Mouse (Mus musculus) layer of hippocampus, postnatal 10 days (tissue): Measurements from ENCODE around the gene Egln2. TPM values are rescaled to one million over a fixed set of nuclear protein-coding genes. Genes with fewer than 3 reads are reported as not detected.

Experiments used
- DNase-seq, 2 experiments: peaks; one replicate each; pipeline ENCODE4 v3.0.0; 2021; ENCODE audit warnings: low spot score in 2 of 2
- total RNA-seq, 2 experiments: library from RNA; stranded (reverse); gene quantifications; 2 replicates each; pipeline ENCODE4 v1.2.3; 2021

Egln2 gene
- total RNA-seq, 2 experiments from 2014 or later, result 85.9 to 88.9 TPM

GRCm38 (mm10) chr7:27178324-27179216 is 12.0 kb upstream of the Egln2 start, which contains the start of gene Rab4b:
Rab4b (minus strand) TSS chr7:27178896.
- DNase-seq, result peak; percentile 99

- no peak for DNase-seq
Observed at GRCm38 (mm10) chr7:27177942-27178323, 11.3 kb upstream of the Egln2 start.

- no peak for DNase-seq
Observed at GRCm38 (mm10) chr7:27174896-27175295, 8.3 kb upstream of the Egln2 start.

DNA sequence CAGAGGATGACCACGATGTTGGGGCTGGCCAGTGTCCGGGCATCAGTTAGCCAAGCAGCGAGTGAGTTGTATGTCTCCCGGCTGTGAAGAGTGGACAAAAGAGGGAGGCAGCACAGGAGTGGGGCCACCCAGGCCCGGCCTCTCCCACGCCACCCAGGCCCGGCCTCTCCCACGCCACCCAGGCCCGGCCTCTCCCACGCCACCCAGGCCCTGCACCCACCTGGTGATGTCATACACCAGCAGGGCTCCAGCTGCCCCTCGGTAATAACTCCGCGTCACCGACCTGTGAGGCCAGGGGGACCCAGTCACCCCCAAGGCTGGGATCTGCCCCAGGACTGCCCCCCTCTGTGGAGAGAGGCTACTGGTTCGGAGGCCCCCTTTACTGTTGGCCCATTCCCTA is 7.9 kb upstream of the Egln2 start:
- no peak for DNase-seq

GRCm38 (mm10) chr7:27170981-27171380 is 4.4 kb upstream of the Egln2 start:
- no peak for DNase-seq

DNA sequence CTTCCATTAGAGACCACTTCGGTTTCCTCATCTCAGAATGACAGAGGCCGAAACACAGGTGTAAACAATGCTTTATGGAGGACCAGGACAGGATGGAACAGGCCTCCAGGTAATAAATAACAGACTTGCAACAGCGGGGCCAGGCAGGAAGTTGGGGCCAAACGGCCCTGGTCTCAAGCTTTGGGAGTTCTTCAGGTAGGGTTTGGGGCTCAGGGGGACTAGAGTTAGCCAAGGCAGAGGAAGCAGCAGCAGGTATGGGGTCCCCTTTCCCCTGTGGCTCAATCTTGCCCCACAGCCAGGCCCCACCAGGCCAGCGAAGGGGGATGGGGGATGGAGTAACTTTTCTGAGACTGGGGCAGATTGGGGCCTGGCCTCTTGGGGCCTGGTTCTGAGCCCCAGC is 1.8 kb upstream of the Egln2 start:
- DNase-seq, result no peak

DNA sequence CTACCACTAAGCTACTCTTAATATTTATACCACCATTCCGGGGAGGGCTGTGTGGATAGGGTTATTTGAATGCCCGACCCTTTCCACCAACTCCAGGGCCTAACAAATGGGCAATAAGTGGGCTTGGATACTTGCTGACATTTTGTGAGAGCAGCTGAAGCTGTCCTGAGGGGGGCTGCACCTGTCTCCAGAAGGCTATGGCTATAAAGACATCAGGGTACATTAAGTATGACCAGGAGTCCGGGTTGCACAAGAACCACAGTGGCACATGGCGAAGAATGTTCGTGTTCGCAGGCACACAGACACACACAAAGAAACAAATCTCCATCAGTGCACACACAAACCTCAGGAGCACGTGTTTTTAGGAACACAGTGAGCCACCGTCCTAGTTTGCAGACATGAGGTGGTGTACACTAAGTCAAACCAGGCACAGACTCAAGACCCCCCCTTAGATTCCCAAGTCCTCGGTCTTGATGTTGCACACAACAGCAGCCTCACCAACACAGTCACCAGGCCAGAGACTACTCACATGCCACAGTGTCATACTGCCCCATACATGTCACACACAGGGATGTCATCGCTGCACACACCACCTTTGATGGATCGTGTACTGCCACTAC is 983 bp upstream of the Egln2 start:
- no peak for DNase-seq

DNA sequence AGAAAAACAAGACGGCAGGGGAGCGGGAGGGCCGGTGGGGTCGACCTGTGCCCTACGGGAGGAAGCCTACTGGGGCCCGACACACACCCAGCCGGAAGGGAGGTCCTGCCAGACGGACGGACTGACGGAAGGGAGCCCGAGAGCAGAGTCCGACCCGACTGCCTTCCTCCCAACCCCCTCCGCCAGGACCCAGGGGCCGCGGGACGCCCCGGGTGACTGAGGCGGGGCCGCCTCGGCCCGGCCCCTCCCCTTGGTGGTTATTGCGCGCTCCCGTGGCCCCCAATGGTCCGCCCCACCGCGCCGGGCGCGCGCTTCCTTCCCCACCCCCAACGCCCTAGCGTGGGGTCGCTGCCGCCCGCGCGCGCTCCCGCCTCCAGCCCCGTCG is 381 bp downstream of the Egln2 start:
- DNase-seq, result peak; percentile 81 to 88

GRCm38 (mm10) chr7:27165696-27166095 is 906 bp downstream of the Egln2 start:
- DNase-seq, result no peak

- no peak for DNase-seq
Observed at GRCm38 (mm10) chr7:27165007-27165655, 1.5 kb downstream of the Egln2 start.

DNA sequence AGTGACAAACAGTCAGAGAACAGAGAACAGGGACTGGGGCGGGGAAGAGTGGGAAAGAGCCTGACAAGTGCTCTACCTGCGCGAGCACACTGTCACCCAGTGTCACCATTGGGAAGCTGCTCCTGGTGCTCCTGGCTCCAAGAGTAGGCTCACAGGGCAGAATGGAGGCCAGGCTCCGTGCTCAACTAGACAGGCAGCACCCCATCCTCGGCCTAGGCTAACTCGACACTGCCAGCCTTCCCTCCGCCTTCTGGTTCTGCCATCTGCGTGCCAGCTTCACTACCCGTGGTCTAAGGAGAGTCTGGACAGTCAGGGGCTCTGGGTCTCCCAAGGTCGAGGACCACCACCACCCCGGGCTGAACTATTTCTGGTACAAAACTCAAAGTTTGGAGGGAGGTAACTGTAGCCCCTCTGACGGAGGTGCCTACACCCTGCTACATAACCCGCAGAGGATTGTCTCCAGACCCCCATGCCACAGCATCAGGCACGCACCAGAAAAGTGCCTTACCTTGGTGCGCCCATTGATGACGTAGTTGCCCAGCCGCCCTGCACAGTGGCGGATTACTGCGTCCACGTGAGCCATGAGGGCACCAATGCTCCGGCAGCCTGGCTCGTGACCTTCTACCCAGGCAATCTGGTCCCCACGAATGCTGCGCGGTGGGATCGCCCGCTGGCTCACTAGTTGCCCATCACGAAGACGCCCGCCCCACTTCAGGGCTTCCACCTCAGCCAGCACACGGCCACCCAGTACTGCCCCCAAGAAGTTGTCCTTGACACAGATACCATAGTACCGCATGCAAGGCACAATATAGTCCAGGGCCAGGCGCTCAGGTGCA is 2.3 kb downstream of the Egln2 start:
- peak in 1 of 2 experiments; percentile 71 for DNase-seq

DNA sequence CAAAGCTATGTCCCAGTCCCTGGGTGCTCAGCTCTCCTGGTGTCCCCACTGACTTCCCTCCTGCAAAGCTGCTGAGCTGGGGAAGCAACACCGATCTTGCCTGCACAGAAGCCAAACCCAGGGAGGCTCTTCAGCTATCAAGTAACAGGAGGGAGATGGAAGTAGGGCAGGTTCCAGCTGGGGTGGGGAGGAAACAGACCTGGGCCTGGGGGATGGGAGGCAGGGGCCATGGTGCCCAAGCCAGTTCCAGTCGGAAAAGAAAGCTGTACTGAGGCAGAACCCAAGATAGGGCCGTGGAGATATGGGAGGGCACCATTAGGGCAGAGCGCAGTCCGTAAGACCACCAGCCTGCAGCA is 3.2 kb downstream of the Egln2 start:
- DNase-seq, result no peak

DNA sequence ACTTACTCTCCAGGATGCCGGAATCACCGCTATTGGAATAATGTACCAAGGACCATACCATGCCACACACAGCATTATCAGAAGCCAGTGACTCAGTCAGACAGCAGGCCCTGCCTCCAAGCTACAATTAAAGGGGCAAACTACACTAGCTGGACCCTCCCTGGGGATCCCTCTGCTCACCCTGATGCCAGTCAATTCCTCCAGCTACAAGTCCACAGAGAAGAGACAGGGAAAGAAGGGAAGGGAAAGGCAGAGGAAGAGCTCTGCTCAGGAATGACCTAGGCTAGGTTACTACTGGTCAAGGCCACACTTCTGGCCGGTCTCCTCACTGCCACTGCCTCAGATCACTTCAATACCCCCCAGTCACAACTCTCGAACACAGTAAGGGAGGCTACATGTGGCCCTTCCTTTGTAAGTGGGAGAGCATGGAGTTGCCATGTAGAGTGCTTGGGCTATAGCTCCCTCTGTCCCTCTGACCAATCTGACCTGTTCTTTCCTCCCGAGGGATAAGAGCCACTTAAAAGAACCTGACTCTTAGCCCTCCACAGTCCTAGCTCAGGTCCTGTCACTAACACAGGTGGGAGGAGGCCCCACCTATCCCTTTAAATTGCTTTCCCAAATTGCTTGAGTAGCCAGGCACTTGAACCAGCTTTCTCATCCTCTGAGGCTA is 3.7 kb downstream of the Egln2 start:
- no peak for DNase-seq

DNA sequence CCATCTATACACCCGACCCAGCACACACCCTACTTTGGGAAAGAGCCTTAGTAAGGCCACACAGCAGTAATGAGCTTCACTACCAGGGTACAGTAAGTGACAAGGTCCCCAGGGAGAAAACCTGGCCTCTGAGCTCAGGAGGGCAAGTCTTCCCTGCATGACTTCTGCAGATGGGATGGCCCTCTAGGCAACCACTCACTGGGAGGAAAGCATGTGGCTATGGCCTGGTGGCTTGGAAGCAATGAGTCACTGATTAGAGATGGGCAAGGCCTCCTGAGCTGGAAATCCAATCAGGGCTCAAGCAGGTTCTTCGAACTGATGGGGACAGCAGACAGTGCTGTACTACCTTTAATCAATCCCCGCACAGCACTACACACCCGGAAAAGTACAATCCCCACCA is 4.9 kb downstream of the Egln2 start:
- DNase-seq, result no peak

GRCm38 (mm10) chr7:27160921-27161320 is 5.7 kb downstream of the Egln2 start:
- DNase-seq, result no peak

GRCm38 (mm10) chr7:27159882-27160281 is 6.7 kb downstream of the Egln2 start:
- DNase-seq, result peak; percentile 90 to 91

GRCm38 (mm10) chr7:27159256-27159655 is 7.3 kb downstream of the Egln2 start:
- no peak for DNase-seq

GRCm38 (mm10) chr7:27158171-27158570 is 8.4 kb downstream of the Egln2 start:
- no peak for DNase-seq

GRCm38 (mm10) chr7:27156005-27156404 is 10.6 kb downstream of the Egln2 start:
- DNase-seq, result peak; percentile 22 to 38

- no peak for DNase-seq
Observed at GRCm38 (mm10) chr7:27153205-27153764, 13.3 kb downstream of the Egln2 start, which contains the start of gene Cyp2t4. Cyp2t4 (plus strand) TSS chr7:27153714.
